Mouse (Mus musculus) macrophage (primary cell): ENCODE measurements at regions not wholly inside any gene's neighbourhood (a gene's known extent, or its start where the extent isn't known, plus 50 kb on each side); places are given as distances from the start of the nearest gene placed in this dataset.
"Not testable (repeated sequence)": the region's sequence is repeated elsewhere in the genome, so short reads cannot be mapped to it uniquely, and the experiment has no call there.

Experiments
- H3K27ac ChIP-seq: fragments of 350-480 bp; formaldehyde crosslinking; 2 replicates; pipeline ENCODE4 v1.9.0; 2021
- H3K36me3 ChIP-seq: fragments of 350-480 bp; formaldehyde crosslinking; 2 replicates; pipeline ENCODE4 v1.9.0; 2021; ENCODE audit errors: inconsistent target
- H3K4me3 ChIP-seq: fragments of 350-480 bp; formaldehyde crosslinking; 2 replicates; pipeline ENCODE4 v1.9.0; 2021; ENCODE audit errors: inconsistent target
- H3K79me2 ChIP-seq: fragments of 350-480 bp; formaldehyde crosslinking; 2 replicates; pipeline ENCODE4 v1.9.0; 2021; ENCODE audit errors: inconsistent target
- WGBS: methylation state at CpG from one replicate; pipeline ENCODE4 v1.1.7; 2026; ENCODE audit warnings: inconsistent platforms; ENCODE audit not compliant: missing documents; 5-methylcytosine and 5-hydroxymethylcytosine counted together

- H3K36me3 ChIP-seq, H3K79me2 ChIP-seq: not testable (repeated sequence)
- WGBS = 2% methylated on average over 27 of the region's 27 CpGs
- Histone ChIP-seq H3K4me3 (peak overlapping the region; percentile 62), H3K27ac (peak overlapping the region; percentile 72)
Measured at GRCm38 (mm10) chr13:74563483-74564330, 69.9 kb upstream of the Zfp825 start.

- Histone ChIP-seq H3K4me3 (peak overlapping the region; percentile 62), H3K27ac (peak overlapping the region; percentile 72)
- not testable (repeated sequence) for H3K79me2 ChIP-seq, H3K36me3 ChIP-seq
- WGBS = 0% methylated on average over 1 of the region's 2 CpGs
Measured at GRCm38 (mm10) chr13:74564331-74564727, 70.5 kb upstream of the Zfp825 start.

GRCm38 (mm10) chr13:74569967-74570366 lies 69.4 kb upstream of the Erap1 start:
- H3K4me3 ChIP-seq, H3K79me2 ChIP-seq, H3K36me3 ChIP-seq, H3K27ac ChIP-seq: not testable (repeated sequence)
- WGBS = 63% methylated on average over 2 of the region's 4 CpGs
